Mouse (Mus musculus): ENCODE measurements around the gene Rlim. TPM values are rescaled to one million over a fixed set of nuclear protein-coding genes. Genes with fewer than 3 reads are reported as not detected.

Rlim gene
- total RNA-seq, 2 experiments from 2014 or later, result 65.5 to 67.6 TPM

Other genes with a start within 250 kb of the Rlim start
- gene Slc16a2, start 159.3 kb downstream of the Rlim start, total RNA-seq (2021), result 10 to 100 TPM; 33.0 to 54.0 TPM
- gene Nexmif, start 219.9 kb upstream of the Rlim start, total RNA-seq (2021), result 10 to 100 TPM; 13.5 to 14.4 TPM